Mouse (Mus musculus) G1E-ER4 (cell line): ENCODE measurements around the gene Map2k4. TPM values are rescaled to one million over a fixed set of nuclear protein-coding genes. Genes with fewer than 3 reads are reported as not detected.

Experiments
- GATA1 ChIP-seq: IDR thresholded peaks from one replicate; pipeline ENCODE4 v1.8.0; 2012; ENCODE audit warnings: low read length, inconsistent platforms
- polyA plus RNA-seq: library from polyadenylated mRNA; stranded (reverse); fragments of >175 nt; gene quantifications from 2 replicates; pipeline ENCODE4 v1.2.3, GENCODE M21; 2012

Map2k4 gene
- polyA plus RNA-seq, 1 experiment, result 69.0 TPM

DNA sequence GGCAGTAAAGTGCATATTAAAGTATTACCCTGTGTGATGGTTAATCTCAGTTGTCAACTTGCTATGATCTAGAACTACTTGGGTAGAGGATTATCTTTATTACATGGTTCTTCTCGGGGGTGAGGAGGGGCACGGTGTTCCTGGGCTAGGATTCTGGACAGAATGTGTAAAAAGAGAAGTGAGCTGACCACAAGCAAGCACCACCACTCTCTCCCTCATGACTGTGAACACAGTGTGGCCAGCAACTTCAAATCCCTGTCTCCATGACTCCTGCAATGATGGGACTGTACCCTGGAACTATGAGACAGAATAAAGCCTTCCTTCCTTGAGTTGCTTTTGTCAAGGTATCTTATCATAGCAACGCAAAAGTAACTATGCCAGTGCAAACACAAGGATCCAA lies 6.5 kb downstream of the Map2k4 start:
- TF ChIP-seq GATA1, result no peak

DNA sequence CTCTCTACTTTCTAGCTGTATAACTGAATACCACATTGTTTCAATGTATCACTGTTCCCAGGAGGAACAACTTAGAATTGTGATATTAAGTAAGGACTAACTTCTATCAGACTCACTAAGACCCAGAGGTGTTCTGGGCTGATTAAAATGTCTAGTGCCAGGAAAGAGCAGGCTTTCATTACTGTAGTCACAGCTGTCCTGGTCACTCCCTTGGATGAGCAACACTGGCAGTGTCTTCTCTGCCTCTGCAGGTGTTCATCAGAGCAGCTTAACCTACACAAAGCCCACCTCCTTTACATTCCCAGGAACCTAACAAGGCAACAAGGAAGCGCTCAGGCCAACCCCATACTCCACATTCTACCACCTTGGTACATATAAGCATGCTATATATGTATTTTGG lies 8.5 kb downstream of the Map2k4 start:
- no peak for TF ChIP-seq GATA1

DNA sequence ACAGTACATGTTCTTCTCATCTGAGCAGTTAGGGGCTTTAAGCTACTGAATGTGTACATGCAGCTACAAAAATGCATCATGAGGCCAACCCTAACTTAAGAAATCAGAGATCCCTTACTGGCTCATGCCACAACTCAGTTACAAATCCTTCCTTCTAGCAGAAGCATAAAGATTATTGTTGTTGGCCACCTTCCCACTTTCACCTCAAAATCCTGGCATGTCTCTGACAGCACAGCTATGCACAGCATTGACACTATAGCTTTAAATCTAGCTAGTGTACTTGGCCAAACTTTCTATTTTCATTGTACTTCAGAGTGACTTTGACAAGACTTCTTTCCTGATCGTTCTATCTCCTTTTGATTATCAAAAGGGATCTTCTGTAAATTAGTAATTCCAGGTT lies 9.0 kb downstream of the Map2k4 start:
- TF ChIP-seq GATA1, result no peak

DNA sequence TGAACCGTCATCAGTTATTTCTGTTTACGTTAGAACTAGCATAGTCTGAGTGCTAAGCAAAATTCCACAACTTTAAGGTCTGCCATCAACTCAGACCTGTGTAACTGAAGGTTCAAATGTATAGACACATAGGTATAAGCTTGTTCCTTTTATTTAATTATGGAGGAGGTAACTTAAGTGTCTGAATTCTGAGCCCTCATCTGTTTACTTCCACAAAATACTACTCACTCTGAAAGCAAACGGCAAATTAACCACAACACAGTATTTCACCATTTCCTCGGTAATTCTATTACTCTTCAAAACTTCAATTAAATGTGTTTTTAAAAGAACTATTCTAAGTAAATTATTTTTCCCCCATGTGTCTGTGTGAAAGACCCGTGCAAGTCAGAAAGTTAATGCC lies 10.3 kb downstream of the Map2k4 start:
- TF ChIP-seq GATA1, result no peak

DNA sequence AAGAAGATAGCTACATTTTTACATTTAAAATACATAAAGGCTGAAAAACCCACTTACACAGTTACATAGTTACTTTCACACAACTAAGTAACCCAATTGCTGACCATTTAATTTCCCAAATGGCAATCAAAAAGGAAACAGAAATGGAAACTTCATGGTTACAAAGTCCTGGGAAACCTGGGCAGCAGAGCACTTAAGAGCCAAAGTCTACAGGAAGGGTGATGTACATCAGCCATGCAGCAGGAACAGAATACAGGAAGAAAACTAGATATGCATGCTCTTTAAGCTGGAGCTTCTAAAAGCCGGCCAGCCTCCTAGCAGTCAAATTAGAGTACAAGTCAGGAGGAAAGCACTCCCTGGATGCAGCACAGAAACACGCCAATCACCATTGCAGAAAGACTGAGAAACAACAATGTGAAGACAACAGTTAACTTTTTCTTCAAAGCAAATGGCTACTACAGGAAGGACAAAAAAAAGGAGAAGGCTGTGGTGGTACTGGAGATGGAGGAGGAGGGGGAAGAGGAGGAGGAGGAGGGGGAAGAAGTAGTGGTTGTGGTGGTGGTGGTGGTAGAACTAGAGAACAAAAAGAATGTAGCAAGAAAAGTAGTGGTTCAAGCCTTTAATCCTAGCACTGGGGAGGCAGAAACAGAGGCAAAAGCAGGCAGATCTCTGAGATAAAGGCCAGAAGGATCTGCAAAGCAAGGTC lies 11.0 kb downstream of the Map2k4 start:
- no peak for TF ChIP-seq GATA1

DNA sequence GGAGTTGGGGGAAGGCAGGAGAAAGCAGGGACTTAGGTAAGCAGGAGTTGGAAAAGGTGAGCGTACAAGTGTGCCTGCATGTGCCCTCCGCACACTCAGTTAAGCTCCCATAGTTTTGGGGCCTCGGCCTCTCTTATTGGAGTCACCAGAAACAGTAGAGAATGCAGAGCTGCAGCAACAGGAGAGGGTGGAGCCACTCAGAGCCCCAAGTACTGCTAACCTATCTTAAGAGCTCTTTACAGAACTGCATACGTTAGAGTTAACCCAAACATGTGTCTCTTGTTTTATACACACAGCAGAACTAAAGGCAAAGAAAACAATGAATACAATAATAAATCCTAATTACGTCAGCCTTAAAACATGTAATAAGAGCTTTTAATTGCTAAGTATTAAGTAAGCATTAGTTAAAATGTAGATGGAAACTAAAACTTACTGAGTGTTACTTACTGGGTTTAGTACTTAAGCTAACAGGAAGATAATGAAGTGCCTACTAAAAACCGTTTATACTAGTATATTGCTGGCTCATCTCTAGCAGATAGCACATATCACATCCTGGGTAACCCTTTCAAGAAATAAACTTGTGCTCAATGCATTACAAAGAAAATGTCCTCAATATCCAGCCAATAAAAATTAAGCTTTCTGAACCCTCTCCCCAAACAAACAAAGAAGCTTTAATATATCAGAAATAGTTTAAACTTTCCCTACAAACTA lies 14.0 kb downstream of the Map2k4 start:
- TF ChIP-seq GATA1, result no peak

DNA sequence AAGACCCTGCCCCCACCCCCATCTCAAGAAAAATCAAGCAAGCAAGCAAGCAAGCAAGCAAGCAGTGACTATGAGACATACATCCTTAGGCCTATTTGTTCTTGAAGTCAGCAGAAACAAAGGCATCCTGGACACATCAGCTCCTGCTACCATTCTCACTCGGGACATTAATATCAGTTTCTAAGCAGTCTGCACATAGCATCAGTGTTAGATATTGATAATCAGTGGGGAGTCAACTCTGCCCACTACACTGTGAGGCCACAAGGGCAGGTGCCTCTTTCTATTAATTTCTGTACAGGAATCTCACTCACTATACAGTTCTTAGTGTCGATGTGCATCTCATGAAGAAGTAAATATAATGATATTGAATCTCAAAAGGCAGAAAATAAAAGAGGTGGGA lies 14.6 kb downstream of the Map2k4 start:
- no peak for TF ChIP-seq GATA1

DNA sequence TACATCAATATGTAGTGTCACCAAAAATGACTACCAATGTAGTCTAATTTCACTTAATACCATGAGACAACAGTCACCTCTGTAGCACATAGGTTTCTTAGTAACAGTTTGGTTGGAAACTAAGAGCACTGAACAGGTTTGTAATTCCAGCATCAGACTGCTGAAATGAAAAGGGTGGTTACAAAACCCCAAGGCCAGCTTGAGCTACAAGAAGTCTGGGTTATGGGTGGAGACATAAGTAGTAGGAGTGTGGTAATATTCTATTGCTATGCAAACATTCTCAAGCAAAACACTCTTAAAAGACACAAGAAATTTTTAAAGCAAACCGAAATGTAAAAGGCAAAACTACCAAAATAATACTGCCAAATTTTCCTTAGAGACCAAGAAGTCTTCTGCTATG lies 16.6 kb downstream of the Map2k4 start:
- TF ChIP-seq GATA1, result no peak

DNA sequence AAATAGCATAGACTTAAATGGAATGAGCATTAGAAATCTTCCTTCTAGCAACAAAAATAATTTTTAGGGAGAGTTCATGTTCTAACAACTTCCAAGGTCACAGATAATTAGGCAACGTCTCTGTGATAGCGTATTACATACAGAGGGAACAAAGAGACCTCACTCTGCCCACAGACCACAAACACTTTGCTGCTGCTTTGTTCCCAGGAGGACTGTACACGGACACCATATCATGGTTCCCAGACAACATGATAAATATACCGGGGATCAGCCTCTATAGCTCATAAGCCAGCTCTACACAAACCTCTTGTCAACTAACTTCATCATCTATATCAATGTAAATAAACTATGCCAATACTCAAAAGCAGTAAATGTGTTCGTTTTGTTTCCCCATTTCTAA lies 18.1 kb downstream of the Map2k4 start:
- TF ChIP-seq GATA1, result no peak

DNA sequence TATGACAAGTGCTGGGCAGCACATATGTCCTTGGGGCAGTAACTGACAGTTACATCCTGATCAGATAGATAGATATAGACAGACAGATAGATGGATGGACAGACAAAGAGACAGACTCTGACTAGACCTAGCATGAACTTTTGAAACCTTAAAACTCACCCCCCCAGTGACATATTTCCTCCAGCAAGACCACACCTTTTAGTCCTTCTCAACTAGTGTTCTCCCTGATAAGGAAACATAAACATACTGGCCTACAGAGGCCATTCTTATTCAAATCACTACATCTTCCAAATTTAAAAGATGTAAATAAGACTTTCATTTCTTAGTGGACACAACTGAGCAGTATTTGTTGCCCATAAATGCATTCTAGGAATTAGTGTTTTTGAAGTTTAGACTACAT lies 19.7 kb downstream of the Map2k4 start:
- no peak for TF ChIP-seq GATA1

DNA sequence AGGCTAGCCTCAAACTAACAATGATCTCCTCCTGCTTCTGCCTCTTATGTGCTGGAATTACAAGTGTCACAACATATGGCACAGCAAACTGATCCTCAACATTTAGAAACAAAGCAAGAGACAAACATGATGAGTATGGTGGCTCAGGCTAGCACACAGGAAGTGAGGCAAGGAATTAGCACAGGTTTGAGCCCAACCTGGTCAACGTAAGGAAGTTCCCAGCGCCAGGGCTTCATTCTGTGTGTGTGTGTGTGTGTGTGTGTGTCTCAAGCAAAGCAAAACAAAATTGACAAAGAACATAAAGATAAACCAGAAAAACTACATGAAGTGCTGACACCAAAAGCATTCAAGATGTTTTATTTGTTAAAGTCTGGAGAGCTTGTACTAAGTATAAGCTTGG lies 27.2 kb downstream of the Map2k4 start:
- no peak for TF ChIP-seq GATA1

DNA sequence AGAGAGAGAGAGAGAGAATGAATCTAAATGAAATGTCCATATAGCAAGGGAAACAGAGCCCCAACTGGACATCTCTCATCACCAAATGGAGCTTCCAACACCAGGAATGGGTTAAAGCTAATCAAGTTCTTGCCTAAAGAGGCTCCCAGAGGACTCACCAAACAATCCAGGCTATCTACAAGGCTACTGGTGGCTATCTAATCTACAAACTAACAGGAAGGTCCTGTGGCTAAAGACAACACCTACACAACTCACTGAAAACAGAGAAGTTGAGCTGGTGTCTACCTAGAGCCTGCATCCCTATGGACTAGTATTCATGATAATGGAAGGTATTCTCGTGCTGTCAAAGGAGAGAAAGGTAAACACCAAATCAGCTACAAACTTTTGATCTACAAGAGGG lies 28.7 kb downstream of the Map2k4 start:
- TF ChIP-seq GATA1, result no peak

DNA sequence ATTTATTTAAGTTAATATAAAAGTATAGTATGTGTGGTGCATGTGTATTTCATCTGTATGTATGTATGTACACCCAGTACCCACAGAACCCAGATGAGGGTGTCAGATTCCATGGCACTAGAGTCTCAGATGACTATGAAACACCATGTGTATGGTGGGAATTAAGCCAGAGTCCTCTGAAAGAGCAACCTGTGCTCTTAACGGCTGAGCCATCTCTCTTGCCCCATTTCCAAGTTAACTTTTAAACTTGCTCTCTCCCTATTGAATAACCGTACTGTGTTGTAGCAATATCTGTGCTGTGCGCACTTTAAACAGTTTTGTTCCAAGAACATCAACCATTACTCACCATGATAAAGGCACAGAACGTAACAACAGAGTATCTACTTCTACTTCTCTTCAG lies 33.9 kb downstream of the Map2k4 start:
- TF ChIP-seq GATA1, result no peak

DNA sequence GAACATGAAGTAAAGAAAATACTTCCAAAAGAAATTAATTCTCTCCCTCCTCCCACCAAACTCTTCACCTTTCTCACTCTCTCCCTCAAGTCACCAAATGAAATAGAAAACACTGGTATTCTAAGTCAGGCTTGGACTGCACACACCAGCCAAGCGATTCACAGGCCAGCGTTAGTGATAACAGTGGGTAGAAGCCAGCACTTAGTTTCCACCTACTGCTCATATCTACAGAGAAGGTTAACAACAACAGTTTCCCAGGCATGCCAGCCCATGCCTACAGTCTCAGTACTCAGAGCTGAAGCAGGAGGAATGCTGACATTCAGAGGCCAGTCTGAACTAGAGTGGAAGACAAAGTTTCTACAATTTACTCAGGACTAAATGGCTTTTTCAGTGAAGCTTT lies 34.5 kb downstream of the Map2k4 start:
- TF ChIP-seq GATA1, result no peak

DNA sequence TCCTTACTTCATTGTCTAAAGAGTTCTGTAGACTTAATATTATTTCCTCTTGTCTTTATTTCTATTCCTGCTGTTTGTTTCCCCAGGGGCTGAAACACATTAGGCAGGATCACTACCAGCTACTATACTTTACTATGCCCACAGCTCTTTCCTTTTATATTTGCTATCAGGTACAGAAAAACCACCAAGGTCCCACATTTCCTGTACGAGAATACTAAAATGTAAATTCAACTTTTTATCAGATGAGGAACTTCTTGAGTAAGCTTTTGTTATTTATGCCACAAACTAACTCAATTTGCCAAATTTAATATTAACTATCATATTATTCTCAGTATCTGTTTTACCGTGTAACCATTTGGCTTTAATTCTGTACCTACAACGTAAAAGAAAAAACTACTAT lies 37.6 kb downstream of the Map2k4 start:
- no peak for TF ChIP-seq GATA1

DNA sequence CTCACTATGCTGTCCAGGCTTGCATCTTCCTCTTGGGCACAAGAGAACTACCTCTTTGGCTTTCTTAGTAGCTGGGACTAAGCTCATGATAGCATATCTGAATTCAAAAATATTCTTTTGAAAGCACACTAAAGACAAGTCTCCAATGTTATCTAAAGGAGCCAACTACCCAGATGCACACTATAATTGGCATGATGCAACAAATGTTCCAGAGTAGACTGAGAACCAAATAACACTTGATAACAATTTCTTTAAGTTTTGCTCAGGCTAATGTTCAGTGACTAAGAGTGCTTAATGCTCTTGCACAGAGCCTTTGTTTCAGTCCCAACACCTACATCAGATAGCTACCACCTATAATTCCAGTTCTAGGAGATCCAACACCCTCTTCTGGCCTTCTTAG lies 40.7 kb downstream of the Map2k4 start:
- no peak for TF ChIP-seq GATA1

DNA sequence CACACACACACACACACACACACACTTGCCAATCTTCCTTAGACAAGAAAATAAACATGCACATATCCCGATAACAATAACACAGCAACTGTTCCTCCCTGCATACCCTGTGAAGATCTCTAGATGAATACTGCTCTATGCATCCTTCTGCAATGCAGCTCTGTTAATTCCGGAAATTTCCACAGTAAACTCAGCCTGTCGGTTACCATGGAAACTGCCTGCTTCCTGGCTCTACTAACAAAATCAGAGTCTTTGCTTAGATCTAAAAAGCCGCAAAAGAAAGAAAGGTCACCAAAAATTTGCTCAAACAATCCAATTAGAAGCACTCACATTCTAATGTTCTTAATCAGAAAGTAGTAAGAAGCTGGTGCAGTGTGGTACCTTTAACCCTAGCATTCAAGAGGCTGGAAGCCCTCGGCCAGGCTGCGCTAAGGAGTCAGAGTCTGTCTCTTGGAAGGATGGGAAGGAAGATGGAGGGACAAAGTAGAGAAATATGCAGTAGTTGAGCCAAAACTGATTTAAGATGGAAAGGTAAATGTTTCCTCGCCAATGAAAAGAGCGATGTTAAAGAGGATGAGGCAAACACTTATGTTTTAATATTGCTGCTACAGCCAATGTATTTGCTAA lies 42.3 kb downstream of the Map2k4 start:
- TF ChIP-seq GATA1, result no peak
